Mouse (Mus musculus): ENCODE measurements around the gene Zfp184. TPM values are rescaled to one million over a fixed set of nuclear protein-coding genes. Genes with fewer than 3 reads are reported as not detected.

The Zfp184 gene
- total and polyA plus RNA-seq, 2 experiments from 2014 or later: 7.5 to 8.1 TPM

- ATAC-seq (ENCODE audit: low FRiP score) (no peak), DNase-seq (ENCODE audit: low spot score) (no peak)
- peaks cover 52% of the 10 kb centered on the region for H3K27me3 ChIP-seq (ENCODE audit: insufficient read depth, low read length)
- H3K27ac ChIP-seq (ENCODE audit: low read depth, low read length): no peak overlapping the region
- H3K4me1 ChIP-seq (ENCODE audit: insufficient read depth, low read length): no peaks in the 10 kb centered on the region
- 2% methylated on average over 38 of the region's 38 CpGs for WGBS
- H3K9ac ChIP-seq (replicated peaks; ENCODE audit: low read length, poor library complexity, severe bottlenecking): no peak overlapping the region
- H3K9me3 ChIP-seq (ENCODE audit: low read length): no peaks in the 10 kb centered on the region
- peak overlapping the region; percentile 49 for H3K4me2 ChIP-seq (ENCODE audit: low read depth, low read length, poor library complexity, severe bottlenecking)
- H3K36me3 ChIP-seq (ENCODE audit: insufficient read depth, low read length): no peaks in the 10 kb centered on the region
- no peak for TF ChIP-seq CTCF (IDR thresholded peaks at IDR 0.05)
- peak overlapping the region; percentile 28; the same call in 1 of the 2 replicates for H3K4me3 ChIP-seq (ENCODE audit: low read depth, low read length)
These were observed 26.1 kb upstream of the Zfp184 start for GRCm38 (mm10) chr13:21918570-21919419.

GRCm38 (mm10) chr13:21919836-21920431 is 25.0 kb upstream of the Zfp184 start:
- peaks cover 42% of the 10 kb centered on the region for H3K27me3 ChIP-seq (ENCODE audit: insufficient read depth, low read length)
- no peaks in the 10 kb centered on the region for H3K4me1 ChIP-seq (ENCODE audit: insufficient read depth, low read length)
- H3K36me3 ChIP-seq (ENCODE audit: insufficient read depth, low read length): no peaks in the 10 kb centered on the region
- H3K27ac ChIP-seq (ENCODE audit: low read depth, low read length): no peak overlapping the region
- H3K9ac ChIP-seq (replicated peaks; ENCODE audit: low read length, poor library complexity, severe bottlenecking): no peak overlapping the region
- no peak for TF ChIP-seq CTCF (IDR thresholded peaks at IDR 0.05)
- ATAC-seq (ENCODE audit: low FRiP score): no peak
- H3K4me2 ChIP-seq (ENCODE audit: low read depth, low read length, poor library complexity, severe bottlenecking): no peak overlapping the region
- WGBS: 10% methylated on average over 11 of the region's 11 CpGs
- no peak for DNase-seq (ENCODE audit: low spot score)
- H3K9me3 ChIP-seq (ENCODE audit: low read length): no peaks in the 10 kb centered on the region
- H3K4me3 ChIP-seq (ENCODE audit: low read depth, low read length): no peak overlapping the region

GRCm38 (mm10) chr13:21920681-21921233 is 24.1 kb upstream of the Zfp184 start:
- H3K27me3 ChIP-seq (ENCODE audit: insufficient read depth, low read length): peaks cover 41% of the 10 kb centered on the region
- no peaks in the 10 kb centered on the region for H3K9me3 ChIP-seq (ENCODE audit: low read length)
- H3K4me3 ChIP-seq (ENCODE audit: low read depth, low read length): no peak overlapping the region
- H3K4me2 ChIP-seq (ENCODE audit: low read depth, low read length, poor library complexity, severe bottlenecking): no peak overlapping the region
- ATAC-seq (ENCODE audit: low FRiP score) (no peak), DNase-seq (ENCODE audit: low spot score) (no peak)
- H3K27ac ChIP-seq (ENCODE audit: low read depth, low read length): no peak overlapping the region
- TF ChIP-seq CTCF (IDR thresholded peaks at IDR 0.05): no peak
- no peak overlapping the region for H3K9ac ChIP-seq (replicated peaks; ENCODE audit: low read length, poor library complexity, severe bottlenecking)
- 30% methylated on average over 8 of the region's 8 CpGs for WGBS
- H3K4me1 ChIP-seq (ENCODE audit: insufficient read depth, low read length): no peaks in the 10 kb centered on the region
- no peaks in the 10 kb centered on the region for H3K36me3 ChIP-seq (ENCODE audit: insufficient read depth, low read length)

GRCm38 (mm10) chr13:21923417-21923816 is 21.5 kb upstream of the Zfp184 start:
- no peak overlapping the region for H3K4me3 ChIP-seq (ENCODE audit: low read depth, low read length)
- no peaks in the 10 kb centered on the region for H3K4me1 ChIP-seq (ENCODE audit: insufficient read depth, low read length)
- H3K9me3 ChIP-seq (ENCODE audit: low read length): no peaks in the 10 kb centered on the region
- DNase-seq (ENCODE audit: low spot score) (no peak), ATAC-seq (ENCODE audit: low FRiP score) (no peak)
- H3K27me3 ChIP-seq (ENCODE audit: insufficient read depth, low read length): peaks cover 23% of the 10 kb centered on the region; the same call in 1 of the 2 replicates
- no peak overlapping the region for H3K27ac ChIP-seq (ENCODE audit: low read depth, low read length)
- H3K4me2 ChIP-seq (ENCODE audit: low read depth, low read length, poor library complexity, severe bottlenecking): no peak overlapping the region
- no peaks in the 10 kb centered on the region for H3K36me3 ChIP-seq (ENCODE audit: insufficient read depth, low read length)
- TF ChIP-seq CTCF (IDR thresholded peaks at IDR 0.05): no peak
- H3K9ac ChIP-seq (replicated peaks; ENCODE audit: low read length, poor library complexity, severe bottlenecking): no peak overlapping the region

- 9% methylated on average over 21 of the region's 21 CpGs for WGBS
- Histone ChIP-seq H3K4me2 (ENCODE audit: low read depth, low read length, poor library complexity, severe bottlenecking) (no peak overlapping the region), H3K9me3 (ENCODE audit: low read length) (no peaks in the 10 kb centered on the region), H3K36me3 (ENCODE audit: insufficient read depth, low read length) (no peaks in the 10 kb centered on the region), H3K27me3 (ENCODE audit: insufficient read depth, low read length) (peaks cover 19% of the 10 kb centered on the region; the same call in 1 of the 2 replicates), H3K9ac (replicated peaks; ENCODE audit: low read length, poor library complexity, severe bottlenecking) (no peak overlapping the region), H3K4me1 (ENCODE audit: insufficient read depth, low read length) (no peaks in the 10 kb centered on the region), H3K27ac (ENCODE audit: low read depth, low read length) (no peak overlapping the region), H3K4me3 (ENCODE audit: low read depth, low read length) (no peak overlapping the region)
- DNase-seq (ENCODE audit: low spot score) (no peak), ATAC-seq (ENCODE audit: low FRiP score) (no peak)
- TF ChIP-seq CTCF (IDR thresholded peaks at IDR 0.05): no peak
These were observed 20.1 kb upstream of the Zfp184 start for GRCm38 (mm10) chr13:21924734-21925335.

Measured in midbrain, postnatal 0 days (tissue).